Comparison of ENCODE assay signal across 11 mouse cellular contexts in genomic region chr14:97774135-97774767, GRCm38 (mm10).
"Had no signal": no experiment of that assay in that cellular context is flagged by ENCODE, and none has a peak within 500 bp of the region (broad histone marks: within the 10 kb centered on the region; RNA-seq: fewer than 3 reads in every experiment).

No protein-coding gene starts in this region.

- H3K27ac ChIP-seq: hindbrain, embryonic 13.5 days; hindbrain, postnatal 0 days; limb, embryonic 15.5 days; liver, embryonic 12.5 days; lung, embryonic 15.5 days; midbrain, embryonic 12.5 days; neural tube, embryonic 15.5 days had no signal

- H3K36me3 ChIP-seq: hindbrain, embryonic 13.5 days; limb, embryonic 15.5 days; liver, embryonic 12.5 days; lung, embryonic 15.5 days; midbrain, embryonic 12.5 days; neural tube, embryonic 15.5 days had no signal

- ATAC-seq: hindbrain, postnatal 0 days; liver, embryonic 12.5 days had no signal

- H3K9me3 ChIP-seq: hindbrain, embryonic 13.5 days; limb, embryonic 15.5 days had no signal

- H3K27me3 ChIP-seq: hindbrain, embryonic 13.5 days; limb, embryonic 15.5 days; liver, embryonic 12.5 days; lung, embryonic 15.5 days; midbrain, embryonic 12.5 days; neural tube, embryonic 15.5 days had no signal

- H3K4me3 ChIP-seq: hindbrain, embryonic 13.5 days; limb, embryonic 15.5 days; liver, embryonic 12.5 days; lung, embryonic 15.5 days; midbrain, embryonic 12.5 days; neural tube, embryonic 15.5 days had no signal

- H3K4me2 ChIP-seq: hindbrain, embryonic 13.5 days; limb, embryonic 15.5 days; liver, embryonic 12.5 days; lung, embryonic 15.5 days; midbrain, embryonic 12.5 days; neural tube, embryonic 15.5 days had no signal

- H3K4me1 ChIP-seq: hindbrain, embryonic 13.5 days; limb, embryonic 15.5 days; liver, embryonic 12.5 days; lung, embryonic 15.5 days; midbrain, embryonic 12.5 days; neural tube, embryonic 15.5 days had no signal

- H3K9ac ChIP-seq: hindbrain, embryonic 13.5 days; limb, embryonic 15.5 days; liver, embryonic 12.5 days; lung, embryonic 15.5 days; midbrain, embryonic 12.5 days; neural tube, embryonic 15.5 days had no signal

- DNase-seq: right cerebral cortex, adult 18-20 months; right cerebral cortex, postnatal 25 days; thymus, adult 2 months; thymus, postnatal 25 days had no signal
